Mouse (Mus musculus) bone marrow macrophage, adult 2 months (primary cell): ENCODE data around the gene A730049H05Rik.

Experiments used
- CTCF ChIP-seq: IDR thresholded peaks from 2 replicates; pipeline ENCODE4 v1.5.1; 2012; ENCODE audit warnings: low read depth, mild to moderate bottlenecking, low read length, moderate library complexity
- POLR2A ChIP-seq: IDR thresholded peaks from 2 replicates; pipeline ENCODE4 v1.6.1; 2012; ENCODE audit warnings: mild to moderate bottlenecking, low read depth, low read length, borderline replicate concordance

- TF ChIP-seq POLR2A (no peak), CTCF (no peak)
Measured at GRCm38 (mm10) chr6:92883131-92883900, 67.0 kb downstream of the A730049H05Rik start.
